Mouse (Mus musculus): ENCODE measurements at regions not wholly inside any gene's neighbourhood (a gene's known extent, or its start where the extent isn't known, plus 50 kb on each side); places are given as distances from the start of the nearest gene placed in this dataset.
"Not testable (repeated sequence)": the region's sequence is repeated elsewhere in the genome, so short reads cannot be mapped to it uniquely, and the experiment has no call there.

GRCm38 (mm10) chr15:3743168-3743814, 160.0 kb upstream of the Ghr start:
- H3K36me3 ChIP-seq (ENCODE audit: control insufficient read depth, insufficient read depth, low read length, poor library complexity, severe bottlenecking): no peaks in the 10 kb centered on the region
- H3K27me3 ChIP-seq (ENCODE audit: control insufficient read depth, insufficient read depth, low read length, poor library complexity, severe bottlenecking): no peaks in the 10 kb centered on the region
- DNase-seq (ENCODE audit: low read depth, low spot score): no peak

GRCm38 (mm10) chr15:3742191-3742590, 158.9 kb upstream of the Ghr start:
- Histone ChIP-seq H3K27me3 (ENCODE audit: control insufficient read depth, insufficient read depth, low read length, poor library complexity, severe bottlenecking) (no peaks in the 10 kb centered on the region), H3K36me3 (ENCODE audit: control insufficient read depth, insufficient read depth, low read length, poor library complexity, severe bottlenecking) (no peaks in the 10 kb centered on the region)
- DNase-seq (ENCODE audit: low read depth, low spot score): no peak

- no peaks in the 10 kb centered on the region for H3K27me3 ChIP-seq (ENCODE audit: control insufficient read depth, insufficient read depth, low read length, poor library complexity, severe bottlenecking)
- H3K36me3 ChIP-seq (ENCODE audit: control insufficient read depth, insufficient read depth, low read length, poor library complexity, severe bottlenecking): no peaks in the 10 kb centered on the region
- no peak for DNase-seq (ENCODE audit: low read depth, low spot score)
Observed at GRCm38 (mm10) chr15:3725214-3725613, 141.9 kb upstream of the Ghr start.

GRCm38 (mm10) chr15:3720668-3721340, 137.5 kb upstream of the Ghr start:
- no peak for DNase-seq (ENCODE audit: low read depth, low spot score)
- no peaks in the 10 kb centered on the region for H3K36me3 ChIP-seq (ENCODE audit: control insufficient read depth, insufficient read depth, low read length, poor library complexity, severe bottlenecking)
- no peaks in the 10 kb centered on the region for H3K27me3 ChIP-seq (ENCODE audit: control insufficient read depth, insufficient read depth, low read length, poor library complexity, severe bottlenecking)

GRCm38 (mm10) chr15:3711764-3712163, 128.5 kb upstream of the Ghr start:
- Histone ChIP-seq H3K27me3 (ENCODE audit: control insufficient read depth, insufficient read depth, low read length, poor library complexity, severe bottlenecking) (no peaks in the 10 kb centered on the region), H3K36me3 (ENCODE audit: control insufficient read depth, insufficient read depth, low read length, poor library complexity, severe bottlenecking) (no peaks in the 10 kb centered on the region)
- DNase-seq (ENCODE audit: low read depth, low spot score): no peak

GRCm38 (mm10) chr15:3707089-3708078, 124.1 kb upstream of the Ghr start:
- Histone ChIP-seq H3K27me3 (ENCODE audit: control insufficient read depth, insufficient read depth, low read length, poor library complexity, severe bottlenecking) (no peaks in the 10 kb centered on the region), H3K36me3 (ENCODE audit: control insufficient read depth, insufficient read depth, low read length, poor library complexity, severe bottlenecking) (no peaks in the 10 kb centered on the region)
- no peak for DNase-seq (ENCODE audit: low read depth, low spot score)

GRCm38 (mm10) chr15:3699234-3699814, 116.0 kb upstream of the Ghr start:
- DNase-seq (ENCODE audit: low read depth, low spot score): no peak
- H3K27me3 ChIP-seq (ENCODE audit: control insufficient read depth, insufficient read depth, low read length, poor library complexity, severe bottlenecking): no peaks in the 10 kb centered on the region

GRCm38 (mm10) chr15:3685254-3685653, 102.0 kb upstream of the Ghr start:
- DNase-seq (ENCODE audit: low read depth, low spot score): no peak
- no peaks in the 10 kb centered on the region for H3K27me3 ChIP-seq (ENCODE audit: control insufficient read depth, insufficient read depth, low read length, poor library complexity, severe bottlenecking)

More at GRCm38 (mm10) chr15:3699234-3699814, 116.0 kb upstream of the Ghr start:
- H3K36me3 ChIP-seq (ENCODE audit: control insufficient read depth, insufficient read depth, low read length, poor library complexity, severe bottlenecking): no peaks in the 10 kb centered on the region

GRCm38 (mm10) chr15:3677026-3677425, 93.7 kb upstream of the Ghr start:
- not testable (repeated sequence) for DNase-seq (ENCODE audit: low read depth, low spot score); H3K36me3 ChIP-seq (ENCODE audit: control insufficient read depth, insufficient read depth, low read length, poor library complexity, severe bottlenecking); H3K27me3 ChIP-seq (ENCODE audit: control insufficient read depth, insufficient read depth, low read length, poor library complexity, severe bottlenecking)

More at GRCm38 (mm10) chr15:3685254-3685653, 102.0 kb upstream of the Ghr start:
- H3K36me3 ChIP-seq (ENCODE audit: control insufficient read depth, insufficient read depth, low read length, poor library complexity, severe bottlenecking): no peaks in the 10 kb centered on the region

GRCm38 (mm10) chr15:3672586-3672985, 89.3 kb upstream of the Ghr start:
- no peak for DNase-seq (ENCODE audit: low read depth, low spot score)
- Histone ChIP-seq H3K27me3 (ENCODE audit: control insufficient read depth, insufficient read depth, low read length, poor library complexity, severe bottlenecking) (no peaks in the 10 kb centered on the region), H3K36me3 (ENCODE audit: control insufficient read depth, insufficient read depth, low read length, poor library complexity, severe bottlenecking) (no peaks in the 10 kb centered on the region)

GRCm38 (mm10) chr15:3671169-3671568, 87.9 kb upstream of the Ghr start:
- no peaks in the 10 kb centered on the region for H3K36me3 ChIP-seq (ENCODE audit: control insufficient read depth, insufficient read depth, low read length, poor library complexity, severe bottlenecking)
- no peaks in the 10 kb centered on the region for H3K27me3 ChIP-seq (ENCODE audit: control insufficient read depth, insufficient read depth, low read length, poor library complexity, severe bottlenecking)
- DNase-seq (ENCODE audit: low read depth, low spot score): no peak

GRCm38 (mm10) chr15:3669411-3669810, 86.1 kb upstream of the Ghr start:
- Histone ChIP-seq H3K27me3 (ENCODE audit: control insufficient read depth, insufficient read depth, low read length, poor library complexity, severe bottlenecking) (no peaks in the 10 kb centered on the region), H3K36me3 (ENCODE audit: control insufficient read depth, insufficient read depth, low read length, poor library complexity, severe bottlenecking) (no peaks in the 10 kb centered on the region)
- DNase-seq (ENCODE audit: low read depth, low spot score): no peak

- no peaks in the 10 kb centered on the region for H3K36me3 ChIP-seq (ENCODE audit: control insufficient read depth, insufficient read depth, low read length, poor library complexity, severe bottlenecking)
- H3K27me3 ChIP-seq (ENCODE audit: control insufficient read depth, insufficient read depth, low read length, poor library complexity, severe bottlenecking): no peaks in the 10 kb centered on the region
- DNase-seq (ENCODE audit: low read depth, low spot score): no peak
Observed at GRCm38 (mm10) chr15:3668863-3669262, 85.6 kb upstream of the Ghr start.

- Histone ChIP-seq H3K36me3 (ENCODE audit: control insufficient read depth, insufficient read depth, low read length, poor library complexity, severe bottlenecking) (no peaks in the 10 kb centered on the region), H3K27me3 (ENCODE audit: control insufficient read depth, insufficient read depth, low read length, poor library complexity, severe bottlenecking) (no peaks in the 10 kb centered on the region)
- no peak for DNase-seq (ENCODE audit: low read depth, low spot score)
Observed at GRCm38 (mm10) chr15:3648741-3649140, 65.4 kb upstream of the Ghr start.

Measured in splenic B cell, adult 2 months (primary cell).